Mouse (Mus musculus): ENCODE results near the gene Ccdc61.

DNA sequence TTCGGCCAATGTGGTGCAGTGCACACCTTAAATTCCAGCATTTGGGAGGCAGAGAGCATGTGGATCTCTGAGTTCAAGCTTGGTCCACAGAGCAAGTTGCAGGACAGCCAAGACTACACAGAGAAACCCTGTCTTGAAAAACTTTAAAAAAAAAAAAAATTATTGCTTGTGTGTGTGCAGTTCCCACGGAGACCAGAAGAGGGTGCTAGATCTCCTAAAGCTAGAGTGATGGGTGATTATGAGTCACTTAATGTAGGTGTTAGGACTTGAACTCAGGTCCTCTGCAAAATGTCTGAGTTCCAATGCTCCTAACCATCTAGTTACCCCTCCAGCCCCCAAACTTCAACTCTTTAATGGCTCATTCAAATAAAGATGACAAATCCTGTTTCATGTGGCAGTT lies 41.7 kb downstream of the Ccdc61 start:
- TF ChIP-seq CTCF (IDR thresholded peaks at IDR 0.05; ENCODE audit: control insufficient read depth, insufficient read depth, low read length) (no peak), POLR2A (IDR thresholded peaks at IDR 0.05; ENCODE audit: borderline replicate concordance, control insufficient read depth, low read depth, low read length) (no peak)

Data from bone marrow, adult 2 months (tissue).